In genomic region chr2:156658751-156659150, GRCm38 (mm10) we compare ENCODE assay signal across 13 mouse cellular contexts. TPM values are rescaled to one million over a fixed set of nuclear protein-coding genes. Genes with fewer than 3 reads are reported as not detected.
DNase-seq lines count a peak whose midpoint lies in the region; ATAC-seq and TF ChIP-seq lines count a peak whose summit lies in the region.
"Had no signal": no experiment of that assay in that cellular context is flagged by ENCODE, and none has a peak within 500 bp of the region (broad histone marks: within the 10 kb centered on the region; RNA-seq: fewer than 3 reads in every experiment).

No protein-coding gene starts in this region.

- H3K27ac ChIP-seq in stomach, postnatal 0 days (replicated peaks), result no peak overlapping the region
- H3K27ac ChIP-seq: liver, embryonic 15.5 days; midbrain, embryonic 10.5 days had no signal

- no peak for DNase-seq in frontal cortex, postnatal 10 days (ENCODE audit: low spot score in 2 of 2)
- peak; percentile 75 for DNase-seq in right cerebral cortex, adult 18-20 months
- DNase-seq in right cerebral cortex, postnatal 25 days, result no peak
- peak; percentile 54 to 71 for DNase-seq in layer of hippocampus, adult 18-20 months (ENCODE audit: low spot score in 2 of 2)
- DNase-seq in stomach, postnatal 0 days (ENCODE audit: low spot score), result no peak
- no peak for DNase-seq in B cell, adult 2 months
- DNase-seq in lung, postnatal 25 days (ENCODE audit: low spot score), result no peak
- DNase-seq: cerebellum, adult 18-20 months; thymus, postnatal 36 days had no signal

- no peaks in the 10 kb centered on the region for H3K36me3 ChIP-seq in stomach, postnatal 0 days (ENCODE audit: control insufficient read depth, insufficient read depth, low read length)
- H3K36me3 ChIP-seq: liver, embryonic 15.5 days; midbrain, embryonic 10.5 days had no signal

- no peaks in the 10 kb centered on the region for H3K27me3 ChIP-seq in stomach, postnatal 0 days (ENCODE audit: control insufficient read depth, insufficient read depth, low read length)
- H3K27me3 ChIP-seq: liver, embryonic 15.5 days had no signal

- no peak overlapping the region for H3K9ac ChIP-seq in stomach, postnatal 0 days (ENCODE audit: low read length)
- H3K9ac ChIP-seq: liver, embryonic 15.5 days had no signal

- no peak for TF ChIP-seq EP300 in stomach, postnatal 0 days (optimal IDR thresholded peaks at IDR 0.05)

- no peaks in the 10 kb centered on the region for H3K4me1 ChIP-seq in stomach, postnatal 0 days (replicated peaks; ENCODE audit: control insufficient read depth, insufficient read depth)
- H3K4me1 ChIP-seq: liver, embryonic 15.5 days had no signal

- TF ChIP-seq CTCF in stomach, postnatal 0 days (IDR thresholded peaks at IDR 0.05; ENCODE audit: low read depth), result peak; percentile 42

- ATAC-seq in frontal cortex, adult (ENCODE audit: low TSS enrichment), result 0 out of 2 replicates have a peak, but pooled peaks have one; percentile 11
- no peak for ATAC-seq in stomach, postnatal 0 days (ENCODE audit: low FRiP score, low TSS enrichment)

- no peak overlapping the region for H3K4me2 ChIP-seq in stomach, postnatal 0 days (replicated peaks; ENCODE audit: low read depth)
- H3K4me2 ChIP-seq: liver, embryonic 15.5 days had no signal

- 65% methylated on average over 7 of the region's 7 CpGs for WGBS in stomach, postnatal 0 days

- H3K9me3 ChIP-seq in stomach, postnatal 0 days (ENCODE audit: control insufficient read depth, low read length), result no peaks in the 10 kb centered on the region
- H3K9me3 ChIP-seq: liver, embryonic 15.5 days; midbrain, embryonic 10.5 days had no signal

- H3K4me3 ChIP-seq in stomach, postnatal 0 days (ENCODE audit: low read depth, low read length), result no peak overlapping the region
- H3K4me3 ChIP-seq: erythroblast, embryonic 14.5 days; liver, embryonic 15.5 days; midbrain, embryonic 10.5 days had no signal

RNA-seq across cellular contexts. Expression of gene Dlgap4, which starts 45.2 kb away (rescaled TPM):
- total RNA-seq in layer of hippocampus, adult 18-20 months (2021), result 100 to 1,000 TPM; 199 to 207 TPM
- 50.7 and 59.0 TPM in 2 replicates for polyA plus RNA-seq in stomach, postnatal 0 days (2015; fragmentation: Nextera tagmentation; extraction: Ambion mirVana)

Comparison
In these comparisons a context has a peak if more than half of its experiments do, and no peak if none do; other contexts are left out.
1. DNase-seq: peak in right cerebral cortex, adult 18-20 months (single experiment) and layer of hippocampus, adult 18-20 months (2 of 2); none in frontal cortex, postnatal 10 days (0 of 2), right cerebral cortex, postnatal 25 days (single experiment), stomach, postnatal 0 days (single experiment), B cell, adult 2 months (0 of 2) and lung, postnatal 25 days (single experiment).